ENCODE assay signal across 20 mouse cellular contexts in the genomic region with DNA sequence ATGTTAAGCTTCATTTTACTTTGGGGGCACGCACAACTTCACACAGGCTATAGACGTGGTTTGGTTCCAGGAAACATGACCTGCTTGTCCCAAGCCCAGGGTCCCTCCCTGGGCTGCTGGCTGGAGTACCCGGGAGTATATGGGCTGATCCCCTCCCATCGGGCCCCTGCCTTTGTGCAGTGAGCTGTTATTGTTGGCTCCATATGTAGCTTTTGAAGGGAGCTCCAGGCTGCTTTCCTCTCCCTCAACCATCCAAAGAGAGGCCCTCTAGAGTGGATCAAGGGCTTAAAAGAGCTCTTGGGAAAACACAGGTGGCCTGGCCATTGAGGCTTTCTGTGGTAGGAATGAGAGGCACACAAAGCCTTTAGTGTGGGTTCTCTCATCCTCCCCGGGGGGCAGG.
DNase-seq lines count a peak whose midpoint lies in the region; ATAC-seq and TF ChIP-seq lines count a peak whose summit lies in the region.
"Had no signal": no experiment of that assay in that cellular context is flagged by ENCODE, and none has a peak within 500 bp of the region (broad histone marks: within the 10 kb centered on the region; RNA-seq: fewer than 3 reads in every experiment).

No protein-coding gene starts in this region.

- H3K9ac ChIP-seq in hindbrain, embryonic 16.5 days (ENCODE audit: low read depth, low read length), result no peak overlapping the region
- H3K9ac ChIP-seq in hindbrain, embryonic 12.5 days, result no peak overlapping the region
- no peak overlapping the region for H3K9ac ChIP-seq in midbrain, embryonic 11.5 days (ENCODE audit: low read length)
- no peak overlapping the region for H3K9ac ChIP-seq in limb, embryonic 13.5 days
- H3K9ac ChIP-seq in midbrain, postnatal 0 days (replicated peaks; ENCODE audit: low read length, poor library complexity, severe bottlenecking), result no peak overlapping the region
- H3K9ac ChIP-seq: forebrain, embryonic 12.5 days; hindbrain, embryonic 15.5 days; midbrain, embryonic 13.5 days; neural tube, embryonic 15.5 days had no signal

- H3K27me3 ChIP-seq in hindbrain, embryonic 16.5 days (replicated peaks; ENCODE audit: control insufficient read depth, insufficient read depth, low read length), result no peaks in the 10 kb centered on the region
- H3K27me3 ChIP-seq in hindbrain, embryonic 12.5 days, result no peaks in the 10 kb centered on the region
- H3K27me3 ChIP-seq in midbrain, embryonic 10.5 days (ENCODE audit: low read depth, poor library complexity, severe bottlenecking), result no peaks in the 10 kb centered on the region
- no peaks in the 10 kb centered on the region for H3K27me3 ChIP-seq in midbrain, embryonic 11.5 days (ENCODE audit: control insufficient read depth, insufficient read depth, low read length)
- H3K27me3 ChIP-seq in limb, embryonic 13.5 days, result no peaks in the 10 kb centered on the region
- H3K27me3 ChIP-seq in midbrain, postnatal 0 days (ENCODE audit: insufficient read depth, low read length), result no peaks in the 10 kb centered on the region
- H3K27me3 ChIP-seq: hindbrain, embryonic 15.5 days; midbrain, embryonic 13.5 days; neural tube, embryonic 15.5 days had no signal

- no peak for TF ChIP-seq CTCF in midbrain, postnatal 0 days (IDR thresholded peaks at IDR 0.05)

- ATAC-seq in hindbrain, embryonic 16.5 days, result 0 out of 2 replicates have a peak, but pooled peaks have one; percentile 37
- no peak for ATAC-seq in hindbrain, embryonic 12.5 days (ENCODE audit: low FRiP score)
- no peak for ATAC-seq in midbrain, embryonic 11.5 days (ENCODE audit: low FRiP score)
- 0 out of 2 replicates have a peak, but pooled peaks have one; percentile 35 for ATAC-seq in limb, embryonic 13.5 days (ENCODE audit: low FRiP score, low read depth)
- ATAC-seq in midbrain, postnatal 0 days (ENCODE audit: low FRiP score), result no peak
- ATAC-seq: midbrain, embryonic 13.5 days had no signal

- H3K9me3 ChIP-seq in hindbrain, embryonic 16.5 days (ENCODE audit: control insufficient read depth, low read length), result no peaks in the 10 kb centered on the region
- no peaks in the 10 kb centered on the region for H3K9me3 ChIP-seq in hindbrain, embryonic 12.5 days (replicated peaks)
- no peaks in the 10 kb centered on the region for H3K9me3 ChIP-seq in midbrain, embryonic 10.5 days (replicated peaks)
- no peaks in the 10 kb centered on the region for H3K9me3 ChIP-seq in midbrain, embryonic 11.5 days (ENCODE audit: control insufficient read depth, low read length)
- H3K9me3 ChIP-seq in limb, embryonic 13.5 days, result no peaks in the 10 kb centered on the region
- H3K9me3 ChIP-seq in midbrain, postnatal 0 days (ENCODE audit: low read length), result no peaks in the 10 kb centered on the region
- H3K9me3 ChIP-seq: forebrain, embryonic 12.5 days; hindbrain, embryonic 15.5 days; midbrain, embryonic 13.5 days; neural tube, embryonic 15.5 days had no signal

- H3K36me3 ChIP-seq in hindbrain, embryonic 16.5 days (ENCODE audit: control insufficient read depth, insufficient read depth, low read length), result no peaks in the 10 kb centered on the region
- H3K36me3 ChIP-seq in hindbrain, embryonic 12.5 days, result no peaks in the 10 kb centered on the region
- H3K36me3 ChIP-seq in midbrain, embryonic 10.5 days, result no peaks in the 10 kb centered on the region
- H3K36me3 ChIP-seq in midbrain, embryonic 11.5 days (ENCODE audit: control insufficient read depth, insufficient read depth, low read length), result no peaks in the 10 kb centered on the region
- H3K36me3 ChIP-seq in limb, embryonic 13.5 days, result no peaks in the 10 kb centered on the region
- H3K36me3 ChIP-seq in midbrain, postnatal 0 days (ENCODE audit: insufficient read depth, low read length), result no peaks in the 10 kb centered on the region
- H3K36me3 ChIP-seq: forebrain, embryonic 12.5 days; hindbrain, embryonic 15.5 days; midbrain, embryonic 13.5 days; neural tube, embryonic 15.5 days had no signal

- H3K4me1 ChIP-seq in hindbrain, embryonic 16.5 days (ENCODE audit: control insufficient read depth, insufficient read depth, low read depth, low read length), result peaks cover 3% of the 10 kb centered on the region; the same call in 1 of the 2 replicates
- H3K4me1 ChIP-seq in hindbrain, embryonic 12.5 days, result peaks cover 13% of the 10 kb centered on the region
- H3K4me1 ChIP-seq in midbrain, embryonic 10.5 days, result peaks cover 21% of the 10 kb centered on the region
- no peaks in the 10 kb centered on the region for H3K4me1 ChIP-seq in midbrain, embryonic 11.5 days (ENCODE audit: control insufficient read depth, insufficient read depth, low read length)
- peaks cover 44% of the 10 kb centered on the region for H3K4me1 ChIP-seq in limb, embryonic 13.5 days
- 0 out of 2 replicates have a peak, but pooled peaks cover 4% of the 10 kb centered on the region for H3K4me1 ChIP-seq in midbrain, postnatal 0 days (ENCODE audit: insufficient read depth, low read length)
- H3K4me1 ChIP-seq: midbrain, embryonic 13.5 days had no signal

- H3K4me2 ChIP-seq in hindbrain, embryonic 16.5 days (ENCODE audit: low read length), result no peak overlapping the region
- H3K4me2 ChIP-seq in hindbrain, embryonic 12.5 days (replicated peaks), result no peak overlapping the region
- H3K4me2 ChIP-seq in midbrain, embryonic 11.5 days, result no peak overlapping the region
- no peak overlapping the region for H3K4me2 ChIP-seq in limb, embryonic 13.5 days (replicated peaks)
- H3K4me2 ChIP-seq in midbrain, postnatal 0 days (ENCODE audit: low read depth, low read length, poor library complexity, severe bottlenecking), result no peak overlapping the region
- H3K4me2 ChIP-seq: forebrain, embryonic 12.5 days; hindbrain, embryonic 15.5 days; midbrain, embryonic 13.5 days; neural tube, embryonic 15.5 days had no signal

- H3K27ac ChIP-seq in hindbrain, embryonic 16.5 days (ENCODE audit: low read depth, low read length), result no peak overlapping the region
- no peak overlapping the region for H3K27ac ChIP-seq in hindbrain, embryonic 12.5 days
- H3K27ac ChIP-seq in midbrain, embryonic 10.5 days (replicated peaks), result 0 out of 2 replicates have a peak overlapping the region, but pooled peaks have one; percentile 9
- no peak overlapping the region for H3K27ac ChIP-seq in midbrain, embryonic 11.5 days (ENCODE audit: low read depth, low read length)
- H3K27ac ChIP-seq in limb, embryonic 13.5 days, result no peak overlapping the region
- no peak overlapping the region for H3K27ac ChIP-seq in midbrain, postnatal 0 days (ENCODE audit: low read depth, low read length)
- H3K27ac ChIP-seq: forebrain, embryonic 12.5 days; hindbrain, embryonic 15.5 days; left cerebral cortex, adult 2 months; macrophage; midbrain, embryonic 13.5 days; neural tube, embryonic 15.5 days had no signal

- DNase-seq in midbrain, embryonic 10.5 days (ENCODE audit: low spot score), result no peak
- no peak for DNase-seq in midbrain, embryonic 11.5 days (ENCODE audit: low spot score, missing footprints)
- DNase-seq in lung, postnatal 36 days, result peak; percentile 57
- no peak for DNase-seq in midbrain, postnatal 0 days (ENCODE audit: low spot score)
- DNase-seq: adrenal gland, postnatal 36 days; cerebellum, adult 9-10 months; gastrocnemius, postnatal 25 days; kidney, adult 2 months; right cerebral cortex, postnatal 4 days; thymus, postnatal 36 days had no signal

- H3K4me3 ChIP-seq in hindbrain, embryonic 16.5 days (ENCODE audit: low read length), result no peak overlapping the region
- no peak overlapping the region for H3K4me3 ChIP-seq in hindbrain, embryonic 12.5 days
- no peak overlapping the region for H3K4me3 ChIP-seq in midbrain, embryonic 10.5 days
- H3K4me3 ChIP-seq in midbrain, embryonic 11.5 days (ENCODE audit: low read depth, low read length), result no peak overlapping the region
- no peak overlapping the region for H3K4me3 ChIP-seq in limb, embryonic 13.5 days
- H3K4me3 ChIP-seq in midbrain, postnatal 0 days (ENCODE audit: low read depth, low read length), result no peak overlapping the region
- H3K4me3 ChIP-seq: forebrain, embryonic 12.5 days; hindbrain, embryonic 15.5 days; left cerebral cortex, adult 2 months; midbrain, embryonic 13.5 days; myocyte; neural tube, embryonic 15.5 days had no signal

- WGBS in hindbrain, embryonic 16.5 days, result 54% methylated on average over 5 of the region's 5 CpGs
- WGBS in hindbrain, embryonic 12.5 days, result 56% methylated on average over 5 of the region's 5 CpGs
- WGBS in midbrain, embryonic 10.5 days, result 57% methylated on average over 5 of the region's 5 CpGs
- 38% methylated on average over 5 of the region's 5 CpGs for WGBS in midbrain, embryonic 11.5 days
- 58% methylated on average over 5 of the region's 5 CpGs for WGBS in limb, embryonic 13.5 days
- WGBS in midbrain, postnatal 0 days, result 49% methylated on average over 5 of the region's 5 CpGs

Comparison
In these comparisons a context has a peak if more than half of its experiments do, and no peak if none do; other contexts are left out.
1. ATAC-seq: peak in hindbrain, embryonic 16.5 days (single experiment) and limb, embryonic 13.5 days (single experiment); none in hindbrain, embryonic 12.5 days (single experiment), midbrain, embryonic 11.5 days (single experiment) and midbrain, postnatal 0 days (single experiment).